Comparison of ENCODE assay signal across 8 mouse cellular contexts in genomic region chr10:81411471-81412400, GRCm38 (mm10). TPM values are rescaled to one million over a fixed set of nuclear protein-coding genes. Genes with fewer than 3 reads are reported as not detected.
A peak's percentile ranks its signal among the peaks of the same experiment; 100 is the strongest.
DNase-seq lines count a peak whose midpoint lies in the region; ATAC-seq and TF ChIP-seq lines count a peak whose summit lies in the region.

No protein-coding gene starts in this region.

- peaks cover 28% of the 10 kb centered on the region for H3K27me3 ChIP-seq in midbrain, embryonic 10.5 days (ENCODE audit: low read depth, poor library complexity, severe bottlenecking)
- H3K27me3 ChIP-seq in midbrain, embryonic 11.5 days (ENCODE audit: control insufficient read depth, insufficient read depth, low read length), result peaks cover 16% of the 10 kb centered on the region
- peaks cover 18% of the 10 kb centered on the region for H3K27me3 ChIP-seq in embryonic facial prominence, embryonic 13.5 days
- no peaks in the 10 kb centered on the region for H3K27me3 ChIP-seq in heart, embryonic 14.5 days (ENCODE audit: control insufficient read depth, insufficient read depth, low read length)
- no peaks in the 10 kb centered on the region for H3K27me3 ChIP-seq in kidney, postnatal 0 days (ENCODE audit: insufficient read depth, low read length)
- no peaks in the 10 kb centered on the region for H3K27me3 ChIP-seq in lung, embryonic 14.5 days (ENCODE audit: insufficient read depth, low read length)

- DNase-seq in midbrain, embryonic 10.5 days (ENCODE audit: low spot score), result no peak
- DNase-seq in midbrain, embryonic 11.5 days (ENCODE audit: low spot score, missing footprints), result no peak
- peak; percentile 61 for DNase-seq in kidney, postnatal 0 days (ENCODE audit: low spot score)
- DNase-seq in lung, embryonic 14.5 days, result peak; percentile 86
- peak; percentile 77 to 81 for DNase-seq in right cerebral cortex, postnatal 10 days (ENCODE audit: low spot score in 2 of 2)

- no peaks in the 10 kb centered on the region for H3K9me3 ChIP-seq in midbrain, embryonic 10.5 days (replicated peaks)
- no peaks in the 10 kb centered on the region for H3K9me3 ChIP-seq in midbrain, embryonic 11.5 days (ENCODE audit: control insufficient read depth, low read length)
- no peaks in the 10 kb centered on the region for H3K9me3 ChIP-seq in embryonic facial prominence, embryonic 13.5 days
- no peaks in the 10 kb centered on the region for H3K9me3 ChIP-seq in heart, embryonic 14.5 days (ENCODE audit: control insufficient read depth, low read length)
- no peaks in the 10 kb centered on the region for H3K9me3 ChIP-seq in kidney, postnatal 0 days (replicated peaks; ENCODE audit: low read length)
- no peaks in the 10 kb centered on the region for H3K9me3 ChIP-seq in lung, embryonic 14.5 days (ENCODE audit: low read depth, low read length)

- no peak for ATAC-seq in midbrain, embryonic 11.5 days (ENCODE audit: low FRiP score)
- no peak for ATAC-seq in embryonic facial prominence, embryonic 13.5 days (ENCODE audit: insufficient number of reproducible peaks, insufficient read depth, low FRiP score, low TSS enrichment, low read depth)
- ATAC-seq in heart, embryonic 14.5 days (ENCODE audit: insufficient number of reproducible peaks, insufficient read depth, low FRiP score, low read depth), result peak; percentile 29
- ATAC-seq in kidney, postnatal 0 days (replicated peaks; ENCODE audit: low FRiP score, low read depth), result no peak; the same call in 1 of the 2 replicates
- peak; percentile 8 for ATAC-seq in lung, embryonic 14.5 days (ENCODE audit: insufficient read depth)
- ATAC-seq in activated CD4-positive, CD25-positive, alpha-beta regulatory T cell, adult 4 months, result no peak

- H3K4me1 ChIP-seq in midbrain, embryonic 10.5 days, result peaks cover 100% of the 10 kb centered on the region
- peaks cover 33% of the 10 kb centered on the region for H3K4me1 ChIP-seq in midbrain, embryonic 11.5 days (ENCODE audit: control insufficient read depth, insufficient read depth, low read length)
- peaks cover 98% of the 10 kb centered on the region for H3K4me1 ChIP-seq in embryonic facial prominence, embryonic 13.5 days
- peaks cover 71 to 94% of the 10 kb centered on the region in 2 experiments for H3K4me1 ChIP-seq in heart, embryonic 14.5 days (ENCODE audit: control insufficient read depth in 2 of 2, insufficient read depth in 2 of 2, low read length in 2 of 2)
- peaks cover 62% of the 10 kb centered on the region for H3K4me1 ChIP-seq in kidney, postnatal 0 days (replicated peaks; ENCODE audit: insufficient read depth, low read length)
- H3K4me1 ChIP-seq in lung, embryonic 14.5 days (ENCODE audit: insufficient read depth), result peaks cover 60% of the 10 kb centered on the region

- no peak overlapping the region for H3K4me2 ChIP-seq in midbrain, embryonic 11.5 days
- H3K4me2 ChIP-seq in embryonic facial prominence, embryonic 13.5 days, result no peak overlapping the region; the same call in 1 of the 2 replicates
- peak overlapping the region; percentile 52 for H3K4me2 ChIP-seq in heart, embryonic 14.5 days (ENCODE audit: low read length)
- H3K4me2 ChIP-seq in kidney, postnatal 0 days (ENCODE audit: low read length), result no peak overlapping the region
- peak overlapping the region; percentile 49 for H3K4me2 ChIP-seq in lung, embryonic 14.5 days

- H3K4me3 ChIP-seq in midbrain, embryonic 10.5 days, result no peak overlapping the region
- no peak overlapping the region for H3K4me3 ChIP-seq in midbrain, embryonic 11.5 days (ENCODE audit: low read depth, low read length)
- H3K4me3 ChIP-seq in embryonic facial prominence, embryonic 13.5 days, result no peak overlapping the region
- H3K4me3 ChIP-seq in heart, embryonic 14.5 days (ENCODE audit: control insufficient read depth in 1 of 2, insufficient read depth in 1 of 2, low read depth in 1 of 2, low read length in 2 of 2), result no peak overlapping the region; a peak in 1 of 4 replicates
- H3K4me3 ChIP-seq in kidney, postnatal 0 days (replicated peaks; ENCODE audit: low read depth, low read length), result no peak overlapping the region
- H3K4me3 ChIP-seq in lung, embryonic 14.5 days (ENCODE audit: low read depth, low read length), result peak overlapping the region; percentile 8; the same call in 1 of the 2 replicates

- WGBS in midbrain, embryonic 10.5 days, result 84% methylated on average over 18 of the region's 18 CpGs
- 83% methylated on average over 18 of the region's 18 CpGs for WGBS in midbrain, embryonic 11.5 days
- 72% methylated on average over 18 of the region's 18 CpGs for WGBS in embryonic facial prominence, embryonic 13.5 days
- WGBS in heart, embryonic 14.5 days, result 31% methylated on average over 18 of the region's 18 CpGs
- 47% methylated on average over 18 of the region's 18 CpGs for WGBS in kidney, postnatal 0 days
- WGBS in lung, embryonic 14.5 days, result 36% methylated on average over 18 of the region's 18 CpGs

- no peak for TF ChIP-seq CTCF in kidney, postnatal 0 days (IDR thresholded peaks at IDR 0.05; ENCODE audit: low read depth)
- no peak for TF ChIP-seq CTCF in lung, embryonic 14.5 days (IDR thresholded peaks at IDR 0.05; ENCODE audit: low read depth)

- H3K27ac ChIP-seq in midbrain, embryonic 10.5 days (replicated peaks), result peak overlapping the region; percentile 47
- H3K27ac ChIP-seq in midbrain, embryonic 11.5 days (ENCODE audit: low read depth, low read length), result no peak overlapping the region
- H3K27ac ChIP-seq in embryonic facial prominence, embryonic 13.5 days, result peak overlapping the region; percentile 66
- peak overlapping the region; percentile 92 to 97 for H3K27ac ChIP-seq in heart, embryonic 14.5 days (replicated peaks in 1 of 2; ENCODE audit: control insufficient read depth in 1 of 2, insufficient read depth in 1 of 2, low read depth in 2 of 2, low read length in 2 of 2)
- H3K27ac ChIP-seq in kidney, postnatal 0 days, result peak overlapping the region; percentile 75
- H3K27ac ChIP-seq in lung, embryonic 14.5 days (ENCODE audit: low read depth), result peak overlapping the region; percentile 92

- H3K9ac ChIP-seq in midbrain, embryonic 11.5 days (ENCODE audit: low read length), result no peak overlapping the region
- H3K9ac ChIP-seq in embryonic facial prominence, embryonic 13.5 days, result peak overlapping the region; percentile 41; the same call in 1 of the 2 replicates
- peak overlapping the region; percentile 55 for H3K9ac ChIP-seq in heart, embryonic 14.5 days (ENCODE audit: low read length)
- H3K9ac ChIP-seq in kidney, postnatal 0 days (ENCODE audit: low read depth, low read length), result peak overlapping the region; percentile 18
- H3K9ac ChIP-seq in lung, embryonic 14.5 days, result peak overlapping the region; percentile 16

- H3K36me3 ChIP-seq in midbrain, embryonic 10.5 days, result no peaks in the 10 kb centered on the region
- H3K36me3 ChIP-seq in midbrain, embryonic 11.5 days (ENCODE audit: control insufficient read depth, insufficient read depth, low read length), result no peaks in the 10 kb centered on the region
- H3K36me3 ChIP-seq in embryonic facial prominence, embryonic 13.5 days, result peaks cover 52% of the 10 kb centered on the region
- peaks cover 31% of the 10 kb centered on the region for H3K36me3 ChIP-seq in heart, embryonic 14.5 days (ENCODE audit: control insufficient read depth, insufficient read depth, low read length)
- peaks cover 9% of the 10 kb centered on the region for H3K36me3 ChIP-seq in kidney, postnatal 0 days (ENCODE audit: insufficient read depth, low read length)
- H3K36me3 ChIP-seq in lung, embryonic 14.5 days (ENCODE audit: insufficient read depth), result peaks cover 38% of the 10 kb centered on the region

RNA-seq across cellular contexts. Expression of gene Smim24, which starts 18.9 kb away (rescaled TPM):
- 1.7 and 2.3 TPM in 2 replicates for polyA plus RNA-seq in midbrain, embryonic 10.5 days (2016; fragmentation: Nextera tagmentation; extraction: Ambion mirVana)
- 2.3 and 2.7 TPM in 2 replicates for polyA plus RNA-seq in midbrain, embryonic 11.5 days (2014; fragmentation: Nextera tagmentation; extraction: Ambion mirVana)
- polyA plus RNA-seq in embryonic facial prominence, embryonic 13.5 days (2015; fragmentation: Nextera tagmentation; extraction: Ambion mirVana), result 3.1 and 7.1 TPM in 2 replicates
- 3.8 and 4.7 TPM in 2 replicates for polyA plus RNA-seq in heart, embryonic 14.5 days (2014; fragmentation: Nextera tagmentation; extraction: Ambion mirVana)
- polyA plus RNA-seq in kidney, postnatal 0 days (2015; fragmentation: Nextera tagmentation; extraction: Ambion mirVana), result 62.4 and 68.6 TPM in 2 replicates
- polyA plus RNA-seq in lung, embryonic 14.5 days (2014; fragmentation: Nextera tagmentation; extraction: Ambion mirVana), result 2.8 and 3.3 TPM in 2 replicates
- polyA plus RNA-seq in activated CD4-positive, CD25-positive, alpha-beta regulatory T cell, adult 4 months (2017; shearing (Covaris generic)), result 10 to 100 TPM in 1 of 2 experiments, 1 to 10 TPM in 1; 7.3 to 13.3 TPM

RNA-seq across cellular contexts. Expression of gene Gm48552, which starts 22.9 kb away (rescaled TPM):
- 1.7 and 2.9 TPM in 2 replicates for polyA plus RNA-seq in midbrain, embryonic 10.5 days (2016; fragmentation: Nextera tagmentation; extraction: Ambion mirVana)
- 0.20 and 0.47 TPM in 2 replicates for polyA plus RNA-seq in midbrain, embryonic 11.5 days (2014; fragmentation: Nextera tagmentation; extraction: Ambion mirVana)
- polyA plus RNA-seq in embryonic facial prominence, embryonic 13.5 days (2015; fragmentation: Nextera tagmentation; extraction: Ambion mirVana), result 1.2 and 1.5 TPM in 2 replicates
- polyA plus RNA-seq in heart, embryonic 14.5 days (2014; fragmentation: Nextera tagmentation; extraction: Ambion mirVana), result 1.0 TPM in 2 replicates
- 0.82 and 1.9 TPM in 2 replicates for polyA plus RNA-seq in kidney, postnatal 0 days (2015; fragmentation: Nextera tagmentation; extraction: Ambion mirVana)
- polyA plus RNA-seq in lung, embryonic 14.5 days (2014; fragmentation: Nextera tagmentation; extraction: Ambion mirVana), result 1.3 and 1.4 TPM in 2 replicates
- 1 to 10 TPM in 1 of 2 experiments, not detected in 1; 1.4 TPM for polyA plus RNA-seq in activated CD4-positive, CD25-positive, alpha-beta regulatory T cell, adult 4 months (2017; shearing (Covaris generic))

RNA-seq across cellular contexts. Expression of gene Gm48551, which starts 27.5 kb away (rescaled TPM):
- 2.9 and 3.4 TPM in 2 replicates for polyA plus RNA-seq in midbrain, embryonic 10.5 days (2016; fragmentation: Nextera tagmentation; extraction: Ambion mirVana)
- polyA plus RNA-seq in midbrain, embryonic 11.5 days (2014; fragmentation: Nextera tagmentation; extraction: Ambion mirVana), result 2.7 and 2.9 TPM in 2 replicates
- polyA plus RNA-seq in embryonic facial prominence, embryonic 13.5 days (2015; fragmentation: Nextera tagmentation; extraction: Ambion mirVana), result 4.1 and 5.0 TPM in 2 replicates
- polyA plus RNA-seq in heart, embryonic 14.5 days (2014; fragmentation: Nextera tagmentation; extraction: Ambion mirVana), result 1.7 and 2.0 TPM in 2 replicates
- polyA plus RNA-seq in kidney, postnatal 0 days (2015; fragmentation: Nextera tagmentation; extraction: Ambion mirVana), result 1.9 and 2.1 TPM in 2 replicates
- 2.8 and 3.8 TPM in 2 replicates for polyA plus RNA-seq in lung, embryonic 14.5 days (2014; fragmentation: Nextera tagmentation; extraction: Ambion mirVana)
- 1 to 10 TPM; 1.1 to 1.2 TPM for polyA plus RNA-seq in activated CD4-positive, CD25-positive, alpha-beta regulatory T cell, adult 4 months (2017; shearing (Covaris generic))

RNA-seq across cellular contexts. Expression of gene Dohh, which starts 27.5 kb away (rescaled TPM):
- polyA plus RNA-seq in midbrain, embryonic 10.5 days (2016; fragmentation: Nextera tagmentation; extraction: Ambion mirVana), result 93.4 and 98.7 TPM in 2 replicates
- polyA plus RNA-seq in midbrain, embryonic 11.5 days (2014; fragmentation: Nextera tagmentation; extraction: Ambion mirVana), result 43.3 and 53.7 TPM in 2 replicates
- polyA plus RNA-seq in embryonic facial prominence, embryonic 13.5 days (2015; fragmentation: Nextera tagmentation; extraction: Ambion mirVana), result 67.8 and 71.8 TPM in 2 replicates
- 52.6 and 53.5 TPM in 2 replicates for polyA plus RNA-seq in heart, embryonic 14.5 days (2014; fragmentation: Nextera tagmentation; extraction: Ambion mirVana)
- 74.3 and 80.6 TPM in 2 replicates for polyA plus RNA-seq in kidney, postnatal 0 days (2015; fragmentation: Nextera tagmentation; extraction: Ambion mirVana)
- 57.5 and 67.0 TPM in 2 replicates for polyA plus RNA-seq in lung, embryonic 14.5 days (2014; fragmentation: Nextera tagmentation; extraction: Ambion mirVana)
- polyA plus RNA-seq in activated CD4-positive, CD25-positive, alpha-beta regulatory T cell, adult 4 months (2017; shearing (Covaris generic)), result 10 to 100 TPM; 12.7 to 13.7 TPM

RNA-seq across cellular contexts. Expression of gene Fzr1, which starts 33.4 kb away (rescaled TPM):
- 138 and 146 TPM in 2 replicates for polyA plus RNA-seq in midbrain, embryonic 10.5 days (2016; fragmentation: Nextera tagmentation; extraction: Ambion mirVana)
- 94.3 and 104 TPM in 2 replicates for polyA plus RNA-seq in midbrain, embryonic 11.5 days (2014; fragmentation: Nextera tagmentation; extraction: Ambion mirVana)
- polyA plus RNA-seq in embryonic facial prominence, embryonic 13.5 days (2015; fragmentation: Nextera tagmentation; extraction: Ambion mirVana), result 102 and 119 TPM in 2 replicates
- 64.6 and 67.0 TPM in 2 replicates for polyA plus RNA-seq in heart, embryonic 14.5 days (2014; fragmentation: Nextera tagmentation; extraction: Ambion mirVana)
- 67.5 and 70.6 TPM in 2 replicates for polyA plus RNA-seq in kidney, postnatal 0 days (2015; fragmentation: Nextera tagmentation; extraction: Ambion mirVana)
- polyA plus RNA-seq in lung, embryonic 14.5 days (2014; fragmentation: Nextera tagmentation; extraction: Ambion mirVana), result 109 and 116 TPM in 2 replicates
- 10 to 100 TPM; 19.3 to 20.1 TPM for polyA plus RNA-seq in activated CD4-positive, CD25-positive, alpha-beta regulatory T cell, adult 4 months (2017; shearing (Covaris generic))

Comparison
In these comparisons a context has a peak if more than half of its experiments do, and no peak if none do; other contexts are left out.
1. DNase-seq: peak in kidney, postnatal 0 days (single experiment), lung, embryonic 14.5 days (single experiment) and right cerebral cortex, postnatal 10 days (2 of 2); none in midbrain, embryonic 10.5 days (single experiment) and midbrain, embryonic 11.5 days (single experiment).
2. ATAC-seq: peak in heart, embryonic 14.5 days (single experiment) and lung, embryonic 14.5 days (single experiment); none in midbrain, embryonic 11.5 days (single experiment), embryonic facial prominence, embryonic 13.5 days (single experiment), kidney, postnatal 0 days (single experiment) and activated CD4-positive, CD25-positive, alpha-beta regulatory T cell, adult 4 months (single experiment).
3. H3K4me2 ChIP-seq: peak in heart, embryonic 14.5 days (single experiment) and lung, embryonic 14.5 days (single experiment); none in midbrain, embryonic 11.5 days (single experiment), embryonic facial prominence, embryonic 13.5 days (single experiment) and kidney, postnatal 0 days (single experiment).